Mouse (Mus musculus) kidney, adult 2 months (tissue): Measurements from ENCODE around the gene Gipr.

ENCODE experiments used
- CTCF ChIP-seq: fragments of 200-500 bp; conservative IDR thresholded peaks from 2 replicates; pipeline ENCODE4 v1.5.1; 2011; ENCODE audit warnings: low read depth, mild to moderate bottlenecking, control low read depth, low read length, moderate library complexity, mixed read lengths; ENCODE audit not compliant: insufficient read depth, insufficient read length
- POLR2A ChIP-seq: fragments of 200-500 bp; IDR thresholded peaks from one replicate; pipeline ENCODE4 v1.6.1; 2011; ENCODE audit warnings: low read depth, low read length, control low read depth

- no peak for TF ChIP-seq CTCF
- TF ChIP-seq POLR2A = no peak
Observed at GRCm38 (mm10) chr7:19170142-19170541, 4.2 kb upstream of the Gipr start.
